Mouse (Mus musculus) kidney, adult 2 months (tissue): ENCODE results near the gene Bcl7c.

Source experiments
- CTCF ChIP-seq: fragments of 200-500 bp; conservative IDR thresholded peaks from 2 replicates; pipeline ENCODE4 v1.5.1; 2011; ENCODE audit warnings: low read depth, mild to moderate bottlenecking, control low read depth, low read length, moderate library complexity, mixed read lengths; ENCODE audit not compliant: insufficient read depth, insufficient read length
- POLR2A ChIP-seq: fragments of 200-500 bp; IDR thresholded peaks from one replicate; pipeline ENCODE4 v1.6.1; 2011; ENCODE audit warnings: low read depth, low read length, control low read depth

GRCm38 (mm10) chr7:127616881-127617280 is 91.9 kb downstream of the Bcl7c start:
- no peak for TF ChIP-seq POLR2A
- no peak for TF ChIP-seq CTCF
